Mouse (Mus musculus) cerebellum, postnatal 25 days (tissue): ENCODE data around the gene Iqsec3.

ENCODE experiments used
- DNase-seq, 2 experiments: peaks; one replicate each; pipeline ENCODE4 v3.0.0; 2021; ENCODE audit warnings: mixed read lengths in 2 of 2

Gene Iqsec3

DNA sequence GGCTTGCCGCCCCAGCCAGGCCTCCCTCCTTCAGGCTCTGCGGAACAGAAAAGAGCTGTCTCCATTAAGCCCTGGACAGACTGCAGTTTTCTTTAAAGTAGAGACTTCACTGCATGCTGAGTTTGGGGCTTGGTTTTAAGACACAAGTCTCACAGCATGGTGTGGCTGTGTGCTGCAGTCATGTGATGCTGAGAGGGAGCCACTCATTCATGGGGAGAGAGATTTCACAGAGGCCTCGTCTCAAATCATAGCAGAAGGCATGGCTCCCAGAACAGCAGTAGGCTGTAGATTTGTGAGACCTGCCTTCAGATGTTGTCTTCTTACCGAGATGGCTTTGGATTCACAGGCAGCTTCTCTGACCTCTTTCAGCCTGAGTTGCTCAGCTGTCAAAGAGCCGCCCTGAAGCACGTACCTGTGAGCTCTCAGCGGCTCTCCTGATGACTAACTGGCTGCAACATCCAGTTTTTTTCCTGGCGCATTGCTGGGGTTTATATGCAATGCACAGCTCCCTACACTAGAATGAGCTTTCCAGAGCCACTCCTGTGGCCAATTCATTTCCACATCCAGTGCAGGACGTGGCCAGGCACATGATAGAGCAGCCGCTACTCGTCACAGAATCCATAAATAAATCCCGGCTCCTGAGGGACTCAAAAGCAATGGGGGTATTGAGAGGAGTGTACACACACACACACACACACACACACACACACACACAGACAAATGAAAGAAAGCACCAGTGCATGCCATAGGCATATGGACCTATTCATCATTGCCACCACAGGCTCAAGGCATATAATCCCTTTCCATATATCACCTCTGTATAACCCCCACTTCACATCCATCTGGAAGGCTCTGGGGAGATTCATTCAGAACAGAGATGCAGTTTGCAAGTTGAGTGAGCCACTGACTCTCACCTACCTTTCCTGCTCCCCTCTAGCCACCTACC, 18.7 kb downstream of the Iqsec3 start:
- no peak for DNase-seq

DNA sequence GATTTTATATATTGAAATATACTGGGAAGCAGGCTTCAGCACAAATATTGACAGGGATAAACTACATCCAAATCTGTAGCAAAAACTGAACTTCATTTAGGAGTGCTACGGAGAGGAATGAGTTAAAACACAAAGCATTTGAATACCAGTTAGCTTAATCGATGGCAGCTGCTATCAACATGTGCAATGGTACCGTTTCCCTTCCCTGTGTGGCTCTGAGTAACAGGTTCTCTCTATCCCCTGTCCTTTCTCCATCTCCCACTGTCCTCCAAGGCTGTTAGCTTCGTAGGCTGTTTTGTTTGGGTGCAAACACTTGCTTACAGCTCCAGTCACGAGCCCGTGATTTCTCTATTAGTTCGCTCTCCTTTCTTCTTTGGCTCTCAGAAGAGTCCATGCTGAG, 19.7 kb downstream of the Iqsec3 start:
- DNase-seq: no peak

DNA sequence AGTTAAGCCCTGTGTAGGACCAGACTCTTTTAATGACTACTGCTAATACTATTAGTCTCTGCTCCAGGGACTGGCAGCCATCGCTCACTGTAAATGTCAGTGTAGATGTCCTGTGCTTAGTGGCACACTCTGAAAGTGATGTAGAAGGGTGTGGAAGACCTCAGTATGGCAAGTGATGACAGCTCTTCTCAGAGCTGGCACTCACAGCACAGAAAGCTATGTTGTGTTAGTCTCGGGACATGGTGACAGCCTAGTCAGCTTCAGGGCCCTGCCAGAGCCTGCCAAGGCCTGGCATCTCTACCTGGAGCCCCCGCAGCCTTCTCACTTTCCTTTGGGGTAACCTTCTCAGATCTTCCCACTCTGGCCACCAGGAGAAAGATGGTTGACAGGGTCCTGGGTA, 21.8 kb downstream of the Iqsec3 start:
- DNase-seq: no peak

DNA sequence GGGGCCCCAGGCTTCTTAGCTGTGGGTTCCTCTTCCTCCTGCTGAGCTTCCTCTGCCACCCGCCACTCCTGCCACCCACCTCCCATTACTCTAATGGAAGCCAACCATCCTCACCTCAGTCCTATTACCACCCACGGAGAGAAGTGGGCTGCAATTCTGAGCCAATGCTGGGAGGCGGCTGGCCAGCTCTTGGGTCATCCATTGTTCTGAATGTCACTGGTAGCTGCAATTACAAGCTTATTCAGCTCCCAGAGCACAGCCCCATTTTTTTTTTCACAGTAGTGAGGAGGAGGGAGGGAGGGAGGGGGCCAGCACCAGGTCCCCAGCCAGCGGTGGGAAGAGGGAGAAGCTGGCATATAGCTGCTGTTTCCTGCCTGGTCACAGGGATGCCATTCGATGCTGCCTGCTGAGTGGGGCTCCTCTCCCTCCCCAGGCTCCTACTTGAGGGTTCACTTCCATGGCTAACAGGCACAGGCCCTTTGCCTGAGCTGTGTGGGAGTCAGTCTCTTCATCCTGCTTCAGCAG, 32.7 kb downstream of the Iqsec3 start:
- no peak for DNase-seq

DNA sequence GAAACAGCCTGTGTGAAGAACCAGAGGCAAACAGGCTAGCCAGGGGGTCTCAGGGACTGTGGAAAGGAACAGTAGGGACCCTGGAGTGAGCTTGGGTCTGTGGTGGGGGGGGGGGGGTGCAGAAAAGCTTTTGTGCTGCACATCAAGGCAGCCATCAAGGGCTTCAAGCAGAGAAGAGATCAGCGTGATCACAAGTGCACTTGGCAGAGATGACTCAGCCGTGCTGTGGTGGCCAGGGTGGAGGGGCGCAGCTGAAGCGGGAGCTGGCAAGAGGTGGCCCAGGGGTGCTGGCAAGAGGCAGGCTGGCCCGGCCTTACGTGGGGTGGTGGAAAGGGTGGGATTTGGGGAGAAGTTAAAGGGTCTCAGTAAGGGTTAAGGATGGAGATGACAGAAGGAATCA, 48.6 kb downstream of the Iqsec3 start:
- no peak for DNase-seq

DNA sequence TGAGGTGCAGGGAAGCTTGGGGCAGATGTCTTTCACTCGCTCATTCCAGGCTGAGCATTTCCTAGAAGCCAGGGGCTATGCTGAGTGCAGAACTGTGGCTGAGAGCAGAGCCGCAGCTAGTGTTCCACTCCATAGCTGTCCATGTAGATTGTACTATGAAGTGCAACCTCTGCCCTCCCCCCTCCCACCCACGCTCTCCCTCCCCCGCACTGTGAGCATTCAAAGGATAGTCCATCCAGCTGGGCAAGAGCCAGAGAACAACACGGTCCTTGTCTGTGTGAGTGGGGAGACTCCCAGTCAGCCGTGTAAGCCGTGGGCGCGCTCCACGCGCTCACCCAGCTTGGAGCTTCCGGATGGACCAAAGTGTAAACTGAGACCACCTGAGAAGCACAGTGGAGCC, 49.1 kb downstream of the Iqsec3 start:
- DNase-seq: no peak

DNA sequence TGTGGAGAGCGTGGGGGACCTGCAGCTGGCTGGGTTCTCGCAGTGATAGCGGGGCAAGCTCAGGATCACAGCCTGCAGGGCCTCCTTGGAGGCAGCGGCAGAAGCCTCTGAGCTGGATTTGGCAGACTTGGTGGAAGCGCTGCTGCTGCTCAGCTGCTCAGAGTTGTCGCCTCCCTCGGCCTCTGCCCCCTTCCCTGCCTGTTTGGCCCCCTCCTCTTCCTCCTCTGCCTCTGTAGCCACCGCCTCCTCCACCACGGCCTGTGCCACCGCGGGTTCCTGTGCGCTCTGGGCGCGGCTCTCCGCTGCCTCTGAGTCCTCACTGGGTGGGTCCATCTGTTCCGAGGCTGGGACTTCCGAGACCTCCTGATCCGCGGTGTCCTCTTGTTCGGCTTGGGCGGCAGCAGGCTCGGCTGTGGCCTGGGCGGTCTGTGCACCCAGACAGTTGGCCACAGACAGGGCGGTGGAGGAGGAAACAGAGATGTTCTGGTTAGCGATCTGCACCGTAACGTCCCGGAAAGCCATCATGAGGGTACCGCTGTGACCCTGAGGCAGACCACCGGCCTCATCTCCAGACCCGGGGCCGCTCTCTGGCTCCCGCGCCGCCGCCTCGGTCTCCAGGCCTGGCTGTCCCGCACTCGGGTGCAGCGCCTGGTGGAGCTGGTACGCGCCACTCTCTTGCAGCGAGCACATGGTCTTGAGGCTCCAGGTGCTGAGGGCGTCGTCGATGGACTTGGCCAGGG, 60.8 kb downstream of the Iqsec3 start:
- DNase-seq: no peak

DNA sequence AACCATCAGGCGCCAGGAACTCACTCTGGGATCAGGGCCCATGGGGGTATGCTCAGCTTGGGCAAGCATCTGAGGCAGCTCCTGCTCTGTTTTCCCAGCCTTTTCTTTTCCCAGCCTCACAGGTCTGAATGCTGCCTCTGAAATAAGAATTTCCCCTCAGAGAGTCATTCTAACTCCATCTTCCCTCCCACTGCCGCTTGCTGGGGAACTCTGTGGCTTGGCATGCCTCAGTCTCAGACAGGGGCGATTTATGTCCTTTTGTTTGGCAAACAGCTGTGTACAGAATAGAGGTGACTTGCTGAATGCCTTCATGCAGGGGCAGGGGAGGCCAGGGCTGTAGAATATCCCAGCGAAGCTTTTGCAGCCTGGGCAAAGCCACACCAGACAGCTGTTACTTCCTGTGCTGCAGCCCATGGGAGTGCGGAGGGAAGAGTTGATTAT, 65.9 kb downstream of the Iqsec3 start:
- DNase-seq: no peak

DNA sequence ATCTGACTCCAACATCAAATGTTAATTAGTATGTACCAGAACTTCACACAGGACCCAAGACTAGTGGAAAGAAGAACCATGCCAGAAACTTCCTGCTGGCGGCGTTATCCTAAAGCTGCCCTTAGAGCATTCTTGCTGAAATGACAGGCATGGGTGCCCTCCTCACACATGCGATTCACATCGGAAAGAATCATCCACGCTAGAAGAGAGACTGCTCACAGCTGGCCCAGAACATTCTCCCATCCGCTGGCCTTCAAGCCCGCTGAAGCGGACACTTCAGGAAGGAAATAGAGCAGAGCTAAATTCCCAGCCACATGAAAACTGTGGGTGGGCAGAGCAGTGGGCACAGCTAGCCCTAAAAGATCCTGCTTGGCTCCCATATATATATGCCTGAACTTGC, 68.2 kb downstream of the Iqsec3 start:
- DNase-seq: no peak

DNA sequence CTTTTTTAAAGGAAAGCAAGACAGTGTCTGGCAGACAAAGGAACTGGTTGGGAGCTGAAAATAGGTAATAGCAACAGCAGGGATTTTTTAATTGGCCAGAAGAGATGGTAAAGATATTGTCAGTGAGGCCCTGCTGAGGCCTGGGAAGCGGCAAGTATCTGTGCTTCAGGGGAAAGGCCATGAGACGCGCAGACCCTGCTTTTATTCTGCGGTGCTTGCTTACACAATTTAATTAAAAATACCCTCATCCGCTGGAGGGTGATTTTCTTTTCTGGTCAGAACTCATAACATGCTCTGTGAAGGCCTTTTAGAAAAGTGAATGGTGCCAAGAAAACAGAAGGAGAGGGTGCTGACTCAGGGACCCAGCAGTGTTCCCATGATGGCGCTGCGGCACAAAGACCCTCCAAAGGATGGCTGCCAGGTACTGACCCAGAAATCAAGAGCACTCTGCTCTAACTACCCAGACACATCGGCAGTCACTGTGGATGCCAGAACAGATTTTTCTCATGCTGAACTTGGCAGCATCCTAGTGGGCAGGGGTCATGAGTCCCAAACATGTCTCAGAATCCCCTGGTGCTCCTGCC, 70.7 kb downstream of the Iqsec3 start:
- DNase-seq: no peak

DNA sequence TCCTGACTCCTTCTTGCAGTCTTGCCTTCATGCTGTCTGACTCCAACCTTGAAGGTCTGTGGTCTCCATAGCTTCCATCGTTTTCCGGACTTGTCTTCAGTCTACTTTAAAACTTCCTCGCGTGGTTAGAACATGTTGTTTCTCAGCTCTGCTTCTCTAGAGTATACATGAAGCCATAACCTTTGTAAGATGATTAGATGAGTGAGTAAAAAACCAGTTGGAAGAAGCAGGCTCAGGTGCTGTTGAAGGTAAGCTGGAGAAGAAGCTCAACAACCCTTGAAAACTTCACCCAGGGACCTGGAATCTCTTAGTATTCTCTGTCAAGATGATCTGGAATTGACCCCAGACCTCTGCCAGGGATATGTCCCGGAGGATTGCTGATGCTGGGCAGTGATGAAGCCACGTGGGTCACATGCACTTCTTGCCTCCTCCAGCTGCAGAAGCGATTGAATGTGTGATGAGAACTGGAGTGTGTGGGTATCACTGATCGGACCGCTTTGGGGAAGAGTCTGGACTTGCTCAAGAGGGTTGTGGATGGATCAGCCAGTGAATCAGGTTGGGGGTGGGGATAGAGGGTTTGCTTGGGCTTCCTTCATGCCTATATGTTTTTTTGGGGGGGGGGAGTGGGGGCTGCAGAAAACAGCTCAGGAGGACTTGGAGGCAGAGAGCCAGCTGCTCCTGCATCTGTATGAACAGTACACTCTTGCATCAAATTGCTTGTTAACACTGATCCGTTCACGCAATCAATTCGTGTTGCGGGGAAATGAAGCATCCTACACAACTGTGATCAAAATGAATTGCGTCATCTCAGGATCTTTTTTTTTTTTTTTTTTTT, 71.4 kb downstream of the Iqsec3 start:
- DNase-seq: no peak

DNA sequence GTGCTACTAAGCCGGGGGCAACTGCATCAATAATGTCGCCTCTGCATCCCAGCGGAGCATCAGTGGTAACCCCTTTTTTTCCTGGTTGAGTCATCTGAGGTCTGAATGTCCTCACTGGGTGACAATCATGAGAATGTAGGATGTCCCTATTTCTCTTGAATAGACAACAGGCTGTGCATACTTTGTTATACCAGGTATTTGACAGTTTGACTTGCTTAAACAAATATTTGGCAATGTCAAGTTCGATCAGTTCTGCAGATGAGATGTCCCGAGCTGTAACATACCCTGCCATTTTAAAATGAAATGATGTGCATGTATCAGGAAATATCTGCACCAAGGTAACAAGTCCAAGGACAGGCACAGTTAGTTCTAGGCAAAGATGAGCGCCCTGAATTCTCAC, 72.3 kb downstream of the Iqsec3 start:
- DNase-seq: no peak

DNA sequence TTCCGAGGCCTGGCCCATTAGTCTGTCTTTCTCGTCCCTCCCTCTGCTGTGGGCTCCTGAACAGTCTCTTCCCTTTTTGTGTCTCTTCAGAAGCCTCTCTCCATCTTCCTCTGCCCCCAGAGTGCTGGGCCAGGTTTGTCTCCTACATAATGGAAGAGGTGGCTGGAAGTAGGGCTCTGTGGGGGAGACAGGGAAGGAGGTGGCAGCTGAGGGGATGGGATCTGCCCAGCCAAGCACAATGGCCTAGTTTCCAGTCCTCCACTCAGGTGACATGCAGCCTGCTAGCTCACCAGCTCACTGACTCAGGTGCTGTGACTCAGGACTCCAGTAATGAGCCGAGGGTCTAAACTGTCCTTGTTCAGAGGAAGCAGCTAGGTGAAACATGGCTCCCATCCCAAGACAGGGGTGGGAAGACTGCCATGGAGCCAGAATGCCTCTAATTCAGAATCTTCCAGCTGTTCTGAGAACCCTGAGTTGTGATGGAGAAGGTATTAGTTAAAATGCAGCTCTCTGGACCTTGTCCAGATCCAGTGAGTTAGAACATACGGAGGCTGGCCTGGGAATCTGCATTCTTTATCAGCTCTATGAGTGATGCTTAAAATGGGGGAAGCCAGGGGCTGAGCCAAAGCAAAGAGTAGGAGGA, 80.7 kb downstream of the Iqsec3 start:
- DNase-seq: no peak

DNA sequence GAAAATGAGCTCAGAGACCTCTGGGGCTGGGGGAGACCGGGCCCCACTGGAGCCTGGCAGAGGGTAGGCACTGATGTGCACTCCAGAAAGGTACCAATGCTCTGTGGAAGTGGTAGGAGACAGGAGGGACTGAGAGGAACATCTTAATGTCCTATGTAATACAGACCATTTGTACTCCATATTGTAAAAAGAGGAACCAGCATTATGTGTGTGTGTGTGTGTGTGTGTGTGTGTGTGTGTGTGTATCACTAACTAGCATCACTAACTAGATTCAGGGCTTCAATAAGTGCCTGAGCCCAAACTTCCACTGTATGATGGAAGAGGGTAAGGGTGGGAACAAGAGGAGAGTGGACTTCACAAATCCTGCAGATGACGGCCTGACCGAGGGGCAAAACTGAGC, 88.1 kb downstream of the Iqsec3 start:
- DNase-seq: no peak

DNA sequence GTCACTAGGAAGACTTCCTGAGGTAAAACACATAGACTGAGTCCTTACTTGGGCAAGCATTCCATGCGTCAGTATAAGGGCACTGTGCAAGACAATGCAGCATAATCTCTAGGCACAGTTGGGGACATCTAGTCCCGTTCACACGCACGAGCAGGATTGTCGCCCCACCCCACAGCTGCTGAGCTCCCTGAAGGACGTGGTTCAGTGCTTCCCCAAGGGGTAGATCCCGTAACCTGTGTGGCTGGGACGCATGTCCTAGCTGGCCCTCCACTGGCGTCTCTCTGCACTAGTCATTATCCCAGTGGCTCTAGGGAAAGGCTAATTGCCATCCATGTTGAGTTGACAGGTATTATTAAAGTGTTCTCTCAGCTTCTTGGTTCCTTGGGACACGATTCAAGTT, 91.4 kb downstream of the Iqsec3 start:
- DNase-seq: no peak

DNA sequence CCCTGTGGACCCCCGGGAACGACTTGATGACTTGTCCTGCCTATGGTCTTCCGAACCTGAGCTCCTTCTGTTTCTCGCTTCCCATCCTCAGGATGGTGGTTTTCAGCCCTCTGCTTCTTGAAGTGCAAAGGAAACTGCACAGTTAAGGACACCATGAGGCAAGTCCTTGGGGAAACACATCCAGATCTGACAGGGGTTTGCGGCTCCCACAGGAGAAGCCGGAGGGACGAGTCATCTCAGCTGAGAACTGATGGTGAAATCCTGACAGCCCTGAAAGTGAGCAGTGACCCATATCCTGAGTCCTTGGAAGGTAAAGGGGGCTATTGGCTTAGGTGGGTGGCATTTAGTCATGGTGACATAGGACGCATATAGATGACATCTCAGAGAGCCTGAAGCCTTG, 92.9 kb downstream of the Iqsec3 start:
- no peak for DNase-seq

DNA sequence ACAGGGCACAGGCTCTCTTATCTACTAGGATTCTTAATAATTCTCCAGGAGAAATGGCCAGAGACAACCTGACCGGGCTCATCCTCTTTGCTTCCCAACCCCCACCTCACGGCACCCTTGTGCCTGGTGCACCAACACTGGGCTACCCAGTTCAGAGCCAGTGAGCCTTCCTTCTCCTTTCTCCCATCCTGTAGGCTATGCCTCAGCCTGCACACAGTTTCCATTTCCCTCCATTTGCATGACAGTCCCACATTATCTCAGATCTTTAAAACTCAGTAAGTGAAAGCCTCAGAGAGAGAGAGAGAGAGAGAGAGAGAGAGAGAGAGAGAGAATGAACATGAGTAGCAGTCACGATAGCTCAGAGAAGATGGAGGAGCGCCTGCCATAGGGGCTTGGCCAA, 95.2 kb downstream of the Iqsec3 start:
- no peak for DNase-seq

DNA sequence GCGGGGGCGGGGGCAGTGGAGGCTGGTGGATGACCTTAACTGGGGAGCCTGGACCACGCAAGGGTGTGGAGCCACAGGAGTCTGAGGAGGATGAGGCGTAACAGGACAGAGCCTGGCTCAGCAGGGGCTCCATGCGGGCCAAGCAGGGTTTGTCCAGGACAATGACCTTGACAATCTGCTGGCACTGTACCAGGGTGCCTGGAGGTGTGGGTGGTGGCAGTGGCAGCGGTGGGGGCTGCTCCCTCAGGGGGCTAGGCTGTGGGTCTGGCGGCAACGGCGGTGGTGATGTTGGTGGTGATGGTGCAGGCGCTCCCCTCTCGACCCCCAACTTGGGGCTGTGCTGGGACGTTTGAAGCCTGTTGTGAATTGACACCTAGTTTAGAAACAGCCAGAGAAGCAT, 97.3 kb downstream of the Iqsec3 start:
- peak in 1 of 2 experiments; percentile 25 for DNase-seq

DNA sequence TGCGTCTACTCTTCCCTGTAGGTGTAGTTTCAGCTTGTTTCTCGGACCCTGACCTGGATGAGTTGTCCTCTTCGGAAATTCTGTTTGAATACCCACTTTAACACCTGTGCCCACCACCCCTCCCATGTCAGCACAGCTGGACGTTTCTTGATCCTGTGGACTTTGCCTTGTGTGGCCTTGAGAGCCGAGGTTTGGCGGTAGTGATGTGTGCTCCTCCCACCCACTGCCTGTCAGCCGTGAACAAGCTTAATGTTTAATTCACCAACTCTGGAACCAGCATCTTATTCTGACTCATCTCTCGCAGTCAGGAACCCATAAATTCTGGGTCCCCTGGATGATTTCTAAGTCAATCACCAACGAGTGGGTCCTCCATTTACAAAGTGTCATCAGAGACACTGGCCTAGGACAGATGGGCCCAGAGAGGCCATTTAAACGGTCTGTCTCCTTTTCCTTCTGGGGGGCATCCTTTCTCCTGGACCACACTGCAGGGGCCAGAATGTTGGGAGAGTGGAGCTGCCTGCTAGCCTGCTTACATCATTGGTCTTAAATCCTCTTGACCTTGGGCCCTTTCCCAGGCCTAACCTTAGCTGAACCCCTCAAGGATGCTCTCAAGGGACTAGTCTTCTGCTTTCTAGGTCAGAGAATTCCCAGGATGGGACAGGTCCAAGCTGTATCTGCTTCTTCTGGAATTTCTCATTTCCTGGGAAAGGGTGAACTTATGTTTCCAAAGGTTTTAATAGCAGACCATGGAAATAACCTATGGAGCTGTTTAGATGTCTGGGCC, 102.1 kb downstream of the Iqsec3 start:
- DNase-seq: no peak

DNA sequence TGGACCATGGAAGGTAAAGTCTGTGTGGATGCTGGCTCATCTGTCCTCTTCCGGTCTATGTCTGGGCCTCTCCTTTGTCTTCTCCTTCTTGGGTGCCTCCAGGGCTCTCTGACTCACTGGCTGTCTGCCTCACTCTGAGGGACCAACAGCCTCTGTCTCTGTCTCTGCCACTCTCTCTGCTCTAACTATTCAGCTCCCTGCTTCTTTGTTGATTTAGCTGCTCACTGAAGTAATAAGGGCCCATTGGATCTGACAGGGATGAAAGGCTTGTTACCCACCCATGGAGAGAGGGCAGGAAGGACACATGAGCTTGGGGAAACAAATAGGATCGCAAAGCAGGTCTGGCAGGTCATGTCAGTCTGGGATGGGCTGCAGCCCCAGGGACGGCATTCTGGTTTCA, 106.4 kb downstream of the Iqsec3 start:
- DNase-seq: no peak

DNA sequence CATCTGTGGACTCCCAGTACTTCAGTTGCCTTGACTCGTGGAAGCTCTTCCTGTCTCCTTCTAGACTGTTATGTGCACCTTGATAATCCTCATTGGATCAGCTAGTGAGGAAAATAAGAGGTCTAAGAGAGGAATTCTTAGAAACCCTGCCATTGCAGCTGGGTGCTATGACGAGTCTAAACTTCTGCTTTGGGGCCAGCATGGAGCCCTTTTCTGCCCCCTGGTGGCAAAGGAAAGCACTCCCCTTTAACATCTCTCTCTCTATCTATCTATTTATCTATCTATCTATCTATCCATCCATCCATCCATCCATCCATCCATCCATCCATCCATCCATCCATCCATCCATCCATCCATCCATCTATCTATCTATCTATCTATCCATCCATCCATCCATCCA, 106.9 kb downstream of the Iqsec3 start:
- peak in 1 of 2 experiments; percentile 52 for DNase-seq
